Mouse (Mus musculus) stomach, embryonic 14.5 days (tissue): ENCODE results near the gene Zbtb5. TPM values are rescaled to one million over a fixed set of nuclear protein-coding genes. Genes with fewer than 3 reads are reported as not detected.

Source experiments
- ATAC-seq: fragments of 200-750 bp; cut with Nextera tagmentation; 2 replicates; pipeline ENCODE4 v1.8.0; 2017; ENCODE audit warnings: low read depth, moderate TSS enrichment; ENCODE audit not compliant: insufficient number of reproducible peaks, insufficient read depth, low FRiP score
- H3K27ac ChIP-seq: fragments of 300-500 bp; sonication (generic); 2 replicates; pipeline ENCODE4 v1.5.1; 2014; ENCODE audit warnings: mild to moderate bottlenecking, low read length, moderate library complexity, mixed read lengths
- H3K27me3 ChIP-seq: fragments of 300-500 bp; sonication (generic); 2 replicates; pipeline ENCODE4 v1.6.1; 2014; ENCODE audit warnings: low read length, control low read depth, mixed read lengths; ENCODE audit not compliant: control insufficient read depth, insufficient read depth
- H3K36me3 ChIP-seq: fragments of 300-500 bp; sonication (generic); 2 replicates; pipeline ENCODE4 v1.6.1; 2014; ENCODE audit warnings: mild to moderate bottlenecking, control low read depth, low read length, moderate library complexity, mixed read lengths; ENCODE audit not compliant: control insufficient read depth, insufficient read depth
- H3K4me1 ChIP-seq: fragments of 300-500 bp; sonication (generic); 2 replicates; pipeline ENCODE4 v1.6.1; 2014; ENCODE audit warnings: low read length, control low read depth, mixed read lengths; ENCODE audit not compliant: control insufficient read depth, insufficient read depth
- H3K4me2 ChIP-seq: fragments of 300-500 bp; sonication (generic); replicated peaks from 2 replicates; pipeline ENCODE4 v1.6.1; 2014; ENCODE audit warnings: low read depth, low read length, control low read depth
- H3K4me3 ChIP-seq: fragments of 300-500 bp; sonication (generic); 2 replicates; pipeline ENCODE4 v1.5.1; 2014; ENCODE audit warnings: low read depth, low read length, control low read depth
- H3K9ac ChIP-seq: fragments of 300-500 bp; sonication (generic); replicated peaks from 2 replicates; pipeline ENCODE4 v1.6.1; 2014; ENCODE audit warnings: low read depth, mild to moderate bottlenecking, control low read depth, low read length, moderate library complexity, mixed read lengths
- H3K9me3 ChIP-seq: fragments of 300-500 bp; sonication (generic); 2 replicates; pipeline ENCODE4 v1.6.1; 2016; ENCODE audit warnings: low read depth, low read length, control low read depth; ENCODE audit not compliant: control insufficient read depth
- WGBS: fragments of 180-500 bp; shearing (Covaris S2); extraction: QIAGEN DNeasy Blood & Tissue Kit; methylation state at CpG from one replicate; pipeline ENCODE4 v1.1.7; 2014; 5-methylcytosine and 5-hydroxymethylcytosine counted together
- polyA plus RNA-seq: library from polyadenylated mRNA; unstranded; fragments of >200 nt; fragmentation: Nextera tagmentation; extraction: Ambion mirVana; gene quantifications from 2 replicates; pipeline ENCODE4 v1.2.1, GENCODE M21; 2014

Zbtb5 gene
- polyA plus RNA-seq, 1 experiment from 2014 or later = 25.6 TPM

DNA sequence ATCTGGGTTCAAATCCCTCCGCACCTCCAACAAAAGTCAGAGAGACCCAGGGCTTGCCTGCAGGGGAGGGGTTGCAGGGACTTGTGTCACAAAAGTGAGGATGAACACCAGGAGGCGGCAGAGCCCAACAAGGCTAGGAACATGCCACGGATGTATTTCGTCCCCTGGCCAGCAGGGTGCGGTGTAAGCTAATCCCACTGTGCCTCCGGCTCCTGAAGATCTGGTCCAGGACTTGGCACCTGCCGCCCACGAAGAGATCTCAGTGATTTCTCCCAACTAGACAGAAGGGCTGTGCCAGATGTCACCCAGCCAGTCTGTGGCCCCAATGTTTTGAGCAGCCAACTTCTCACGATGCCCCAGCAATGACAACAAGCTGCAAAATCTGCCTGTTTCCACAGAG lies 38.8 kb downstream of the Zbtb5 start:
- Histone ChIP-seq H3K4me1 (0 out of 2 replicates have a peak, but pooled peaks cover 3% of the 10 kb centered on the region), H3K4me2 (peak overlapping the region; percentile 36; the same call in 1 of the 2 replicates), H3K36me3 (no peaks in the 10 kb centered on the region), H3K9ac (no peak overlapping the region), H3K4me3 (no peak overlapping the region), H3K9me3 (no peaks in the 10 kb centered on the region), H3K27me3 (no peaks in the 10 kb centered on the region), H3K27ac (no peak overlapping the region)
- 13% methylated on average over 9 of the region's 9 CpGs for WGBS
- ATAC-seq = peak; percentile 60

DNA sequence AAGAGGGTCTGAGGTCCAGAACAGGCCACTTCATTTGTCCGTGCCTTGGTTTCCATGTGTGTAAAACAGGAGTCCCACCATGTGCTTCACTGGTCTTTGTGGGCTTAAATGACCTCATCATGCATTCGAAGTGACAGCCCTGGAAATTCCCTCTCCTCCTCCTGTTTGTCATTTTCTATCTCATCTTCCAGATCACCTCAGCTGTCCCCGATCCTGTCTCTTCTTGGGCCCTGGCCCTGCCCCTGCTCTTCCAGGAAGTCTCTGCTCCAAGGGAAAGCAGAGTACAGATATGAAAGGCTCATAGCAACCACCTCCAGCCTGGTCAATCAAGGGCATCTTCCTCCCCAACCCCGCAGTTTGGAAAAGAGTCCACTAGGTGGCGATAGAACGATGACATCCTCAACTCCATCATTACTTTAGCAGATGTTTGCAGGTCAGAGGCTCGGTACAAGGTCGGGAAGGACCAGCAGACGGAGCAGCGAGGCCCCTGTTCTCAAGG lies 41.6 kb downstream of the Zbtb5 start:
- Histone ChIP-seq H3K27me3 (no peaks in the 10 kb centered on the region), H3K4me1 (0 out of 2 replicates have a peak, but pooled peaks cover 3% of the 10 kb centered on the region), H3K27ac (no peak overlapping the region), H3K9ac (no peak overlapping the region), H3K4me2 (no peak overlapping the region), H3K4me3 (no peak overlapping the region), H3K36me3 (no peaks in the 10 kb centered on the region), H3K9me3 (no peaks in the 10 kb centered on the region)
- 21% methylated on average over 10 of the region's 10 CpGs for WGBS
- ATAC-seq = no peak

DNA sequence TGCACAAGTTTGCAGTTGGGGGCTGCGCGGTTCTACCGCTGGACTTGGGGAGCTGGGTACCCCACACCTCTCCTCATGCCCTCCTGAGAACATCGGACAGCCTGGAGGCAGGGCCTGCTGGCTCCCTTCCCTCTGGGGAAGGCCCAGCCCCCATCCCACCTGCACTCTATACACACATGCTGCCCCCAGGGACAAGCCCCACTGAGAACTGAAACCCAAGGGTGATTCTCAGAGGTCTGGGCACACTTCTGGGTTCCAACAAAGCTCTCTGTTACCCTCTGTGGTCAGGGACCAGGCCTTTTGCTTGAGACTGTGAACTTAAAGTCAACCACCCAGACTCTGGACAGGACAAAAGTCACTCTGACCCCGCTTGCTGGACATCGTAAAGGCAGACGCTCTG lies 42.2 kb downstream of the Zbtb5 start:
- Histone ChIP-seq H3K4me2 (no peak overlapping the region), H3K27ac (no peak overlapping the region), H3K27me3 (no peaks in the 10 kb centered on the region), H3K4me1 (0 out of 2 replicates have a peak, but pooled peaks cover 3% of the 10 kb centered on the region), H3K9ac (no peak overlapping the region), H3K36me3 (no peaks in the 10 kb centered on the region), H3K9me3 (no peaks in the 10 kb centered on the region), H3K4me3 (no peak overlapping the region)
- no peak for ATAC-seq
- WGBS = 91% methylated on average over 7 of the region's 7 CpGs

DNA sequence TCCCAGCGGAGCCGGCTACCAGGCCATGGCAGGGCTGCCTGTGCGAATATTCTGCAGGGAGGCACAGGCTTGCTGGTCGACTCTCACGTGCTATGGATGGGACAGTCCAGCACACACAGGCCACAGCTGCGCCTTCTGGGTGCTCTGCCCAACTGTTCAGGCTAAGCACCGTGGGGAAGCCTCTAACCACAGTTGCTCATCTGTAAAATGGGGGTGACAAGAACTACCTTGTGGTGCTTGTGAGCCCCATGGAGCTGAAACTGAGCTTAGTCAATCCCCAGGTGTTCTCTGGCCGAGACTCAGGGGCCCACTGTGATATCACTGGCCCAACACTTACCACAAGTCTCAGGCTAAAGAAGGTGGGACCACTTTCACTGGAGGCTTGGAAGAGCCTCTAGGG lies 44.8 kb downstream of the Zbtb5 start:
- 86% methylated on average over 8 of the region's 8 CpGs for WGBS
- Histone ChIP-seq H3K4me3 (no peak overlapping the region), H3K4me1 (no peaks in the 10 kb centered on the region), H3K9ac (no peak overlapping the region), H3K27ac (no peak overlapping the region), H3K4me2 (no peak overlapping the region), H3K27me3 (no peaks in the 10 kb centered on the region), H3K9me3 (no peaks in the 10 kb centered on the region), H3K36me3 (no peaks in the 10 kb centered on the region)
- no peak for ATAC-seq

DNA sequence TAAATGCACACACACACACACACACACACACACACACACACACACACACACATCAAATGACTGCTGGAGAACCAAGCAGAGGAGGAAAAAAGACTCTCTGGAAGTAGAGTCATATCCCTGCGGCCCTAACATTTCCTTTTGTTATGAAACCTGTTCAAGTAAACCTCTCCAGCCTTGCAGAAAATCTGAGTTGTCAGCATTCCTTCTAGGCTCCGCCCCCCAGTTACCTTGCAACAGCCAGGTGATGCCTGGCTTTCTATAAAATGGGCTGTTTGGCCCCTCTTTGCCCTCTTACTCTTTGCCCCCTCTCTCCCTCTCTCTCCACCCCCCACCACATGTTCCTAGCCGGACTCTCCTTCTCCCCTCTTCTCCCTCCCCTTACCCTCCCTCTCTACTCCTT lies 46.5 kb downstream of the Zbtb5 start:
- H3K27me3 ChIP-seq = no peaks in the 10 kb centered on the region
- H3K9me3 ChIP-seq = no peaks in the 10 kb centered on the region
- no peak overlapping the region for H3K27ac ChIP-seq
- H3K9ac ChIP-seq = no peak overlapping the region
- no peak overlapping the region for H3K4me3 ChIP-seq
- no peak for ATAC-seq
- H3K36me3 ChIP-seq = no peaks in the 10 kb centered on the region
- 75% methylated on average over 3 of the region's 3 CpGs for WGBS
- H3K4me1 ChIP-seq = no peaks in the 10 kb centered on the region
- no peak overlapping the region for H3K4me2 ChIP-seq

DNA sequence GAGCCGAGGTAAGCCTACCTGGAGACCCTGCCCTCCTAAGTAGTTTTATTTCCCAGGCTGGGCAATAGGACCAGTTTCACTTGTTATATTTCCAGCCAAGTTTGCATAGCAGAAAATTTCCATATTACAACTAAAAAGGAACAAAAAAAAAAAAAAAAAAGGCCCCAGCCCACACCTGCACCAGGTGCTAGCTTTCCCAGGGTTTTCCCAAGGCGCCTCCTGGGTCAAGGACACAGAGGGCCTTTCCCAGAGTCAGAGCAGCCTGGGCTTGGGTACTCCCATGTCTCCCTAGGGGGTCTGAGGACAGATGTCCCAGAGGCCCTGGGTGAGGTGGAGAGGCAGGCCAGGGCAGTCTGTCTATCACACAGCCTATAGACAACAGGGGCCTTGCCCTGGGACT lies 47.0 kb downstream of the Zbtb5 start:
- no peaks in the 10 kb centered on the region for H3K9me3 ChIP-seq
- H3K9ac ChIP-seq = no peak overlapping the region
- H3K4me1 ChIP-seq = no peaks in the 10 kb centered on the region
- H3K4me3 ChIP-seq = no peak overlapping the region
- no peak overlapping the region for H3K4me2 ChIP-seq
- 72% methylated on average over 2 of the region's 2 CpGs for WGBS
- ATAC-seq = no peak
- H3K36me3 ChIP-seq = no peaks in the 10 kb centered on the region
- H3K27ac ChIP-seq = no peak overlapping the region
- H3K27me3 ChIP-seq = no peaks in the 10 kb centered on the region

DNA sequence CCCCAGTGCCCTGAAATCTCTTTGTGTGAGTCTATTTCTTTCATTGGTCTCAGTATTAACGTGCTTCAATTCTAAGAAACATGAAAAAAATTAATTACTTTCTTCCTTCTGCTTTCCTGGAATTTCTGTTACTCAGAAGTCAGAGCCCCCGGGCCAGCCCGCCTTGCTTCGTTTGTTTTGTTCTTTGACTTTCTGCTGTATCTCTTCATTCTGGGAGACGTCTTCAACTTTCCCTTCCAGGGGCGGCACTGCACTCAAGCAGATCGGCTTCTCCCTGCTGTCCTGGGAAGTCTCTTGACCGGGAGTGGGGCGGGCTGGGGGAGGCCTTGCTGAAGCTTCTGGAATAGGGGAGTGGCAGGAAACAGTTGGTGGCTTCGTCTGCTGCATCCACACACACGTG lies 49.1 kb downstream of the Zbtb5 start:
- WGBS = 70% methylated on average over 11 of the region's 11 CpGs
- ATAC-seq = no peak
- no peak overlapping the region for H3K4me2 ChIP-seq
- H3K9ac ChIP-seq = no peak overlapping the region
- H3K36me3 ChIP-seq = no peaks in the 10 kb centered on the region
- H3K27me3 ChIP-seq = no peaks in the 10 kb centered on the region
- H3K27ac ChIP-seq = no peak overlapping the region
- no peak overlapping the region for H3K4me3 ChIP-seq
- H3K4me1 ChIP-seq = no peaks in the 10 kb centered on the region
- no peaks in the 10 kb centered on the region for H3K9me3 ChIP-seq

DNA sequence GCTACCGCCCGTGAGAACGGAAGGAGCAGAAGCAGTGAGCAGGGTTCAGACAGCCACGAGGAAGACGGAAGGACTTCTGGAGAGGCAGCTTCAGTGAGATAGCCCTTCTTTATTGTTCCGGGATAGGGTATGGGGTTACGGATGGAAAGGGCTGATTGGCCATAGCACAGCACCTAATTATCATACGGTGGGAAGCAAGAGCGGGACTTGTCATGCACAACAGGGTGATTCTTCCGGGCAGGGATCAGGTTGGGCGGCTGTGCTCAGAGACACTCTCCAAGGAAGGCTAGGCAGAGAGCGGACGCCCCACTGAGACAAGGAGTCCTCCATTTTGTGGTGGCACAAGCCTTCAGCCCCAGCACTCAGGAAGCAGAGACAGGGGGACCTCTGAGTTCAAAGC lies 53.0 kb downstream of the Zbtb5 start:
- Histone ChIP-seq H3K9me3 (no peaks in the 10 kb centered on the region), H3K4me1 (no peaks in the 10 kb centered on the region), H3K27me3 (no peaks in the 10 kb centered on the region), H3K9ac (no peak overlapping the region), H3K36me3 (no peaks in the 10 kb centered on the region), H3K4me2 (no peak overlapping the region), H3K4me3 (no peak overlapping the region), H3K27ac (no peak overlapping the region)
- WGBS = 93% methylated on average over 13 of the region's 13 CpGs
- ATAC-seq = no peak

DNA sequence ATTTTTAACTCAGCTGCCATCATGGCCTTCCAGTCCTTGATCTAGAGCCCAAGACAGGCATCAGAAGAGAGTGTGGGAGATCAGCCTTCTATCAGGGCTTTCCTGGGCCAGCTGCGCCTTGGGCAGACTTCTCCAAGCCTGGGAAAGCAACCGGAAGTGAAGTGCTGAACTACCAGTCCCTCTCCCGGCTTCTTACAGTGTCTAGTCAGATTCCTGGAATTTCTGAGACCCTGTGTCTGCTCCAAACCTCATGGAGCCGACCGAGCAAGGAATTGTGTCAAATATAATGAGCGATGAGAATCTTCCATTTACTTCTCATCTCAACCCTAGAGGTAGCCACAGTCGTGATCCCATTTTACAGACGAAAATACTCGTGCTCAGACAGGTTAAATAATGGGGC lies 53.4 kb downstream of the Zbtb5 start:
- Histone ChIP-seq H3K36me3 (no peaks in the 10 kb centered on the region), H3K27ac (no peak overlapping the region), H3K9me3 (no peaks in the 10 kb centered on the region), H3K27me3 (no peaks in the 10 kb centered on the region), H3K4me2 (no peak overlapping the region), H3K4me1 (no peaks in the 10 kb centered on the region), H3K9ac (no peak overlapping the region), H3K4me3 (no peak overlapping the region)
- WGBS = 82% methylated on average over 9 of the region's 9 CpGs
- ATAC-seq = no peak
